Mouse (Mus musculus): ENCODE measurements at regions not wholly inside any gene's neighbourhood (a gene's known extent, or its start where the extent isn't known, plus 50 kb on each side); places are given as distances from the start of the nearest gene placed in this dataset.

DNA sequence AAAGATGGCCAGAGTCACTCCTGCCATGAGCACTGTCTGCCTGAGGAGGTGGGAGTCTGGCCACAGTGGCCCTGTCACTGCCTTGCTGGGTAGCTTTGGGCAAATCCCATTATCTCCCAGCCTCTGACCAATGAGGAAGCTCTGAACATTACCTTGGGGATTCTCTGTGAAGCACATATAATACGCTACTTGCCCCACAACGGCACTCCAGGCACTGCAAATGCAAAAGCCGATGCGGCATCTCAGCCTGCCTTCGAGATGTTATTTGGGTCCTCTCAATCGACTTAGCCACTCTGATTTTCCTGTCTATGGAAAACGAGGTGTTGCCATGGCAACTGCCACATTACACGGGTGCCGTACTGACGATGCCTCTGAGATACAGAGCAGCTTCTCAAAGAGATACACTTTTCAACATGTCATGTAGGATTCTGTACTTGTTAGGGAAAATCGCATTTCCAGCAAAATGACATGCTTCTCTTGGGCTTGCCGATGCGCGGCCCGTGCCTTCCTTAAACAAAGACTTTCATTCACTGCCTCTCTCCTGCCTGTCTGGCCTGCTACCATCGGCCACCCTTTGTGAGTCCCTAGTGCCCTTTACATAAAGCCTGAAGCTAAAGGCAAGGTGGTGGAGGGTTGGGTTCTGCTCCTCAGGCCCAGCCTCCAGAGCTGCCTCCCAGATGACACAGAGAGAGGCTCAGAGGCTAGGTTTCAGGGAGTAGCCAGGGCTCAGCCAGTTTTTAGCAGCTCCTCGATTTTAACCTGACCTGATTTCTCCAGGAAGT, 355.0 kb downstream of the Rps24 start:
- no peak overlapping the region for H3K27ac ChIP-seq (ENCODE audit: low read length)
- WGBS: 59% methylated on average over 17 of the region's 17 CpGs

DNA sequence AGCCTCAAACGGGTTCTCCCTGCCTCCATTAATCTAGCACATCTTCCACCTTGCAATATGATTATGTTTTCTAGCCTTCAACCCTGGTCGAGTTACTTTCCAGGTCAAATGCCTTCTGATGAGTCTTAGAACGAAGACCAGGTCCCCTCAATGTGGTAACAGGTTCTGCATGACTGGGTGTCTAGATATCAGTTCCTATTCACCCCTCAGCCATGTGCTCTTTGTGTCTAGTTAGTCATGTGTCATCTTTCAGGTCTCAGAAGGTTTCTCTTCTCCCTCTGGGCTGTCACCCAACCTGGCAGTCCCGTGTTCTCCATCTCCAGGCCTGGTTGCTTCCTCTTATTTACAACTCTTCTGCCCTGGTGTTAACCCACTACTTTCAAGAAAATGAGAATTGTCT, 356.7 kb downstream of the Rps24 start:
- Histone ChIP-seq H3K4me1 (ENCODE audit: control insufficient read depth, insufficient read depth, low read length) (no peaks in the 10 kb centered on the region), H3K27me3 (replicated peaks; ENCODE audit: control insufficient read depth, insufficient read depth, low read length) (no peaks in the 10 kb centered on the region), H3K9ac (ENCODE audit: low read depth, low read length) (no peak overlapping the region), H3K4me3 (ENCODE audit: low read length) (no peak overlapping the region), H3K27ac (ENCODE audit: low read length) (no peak overlapping the region), H3K36me3 (ENCODE audit: control insufficient read depth, insufficient read depth, low read length) (no peaks in the 10 kb centered on the region), H3K4me2 (ENCODE audit: low read depth, low read length) (no peak overlapping the region), H3K9me3 (ENCODE audit: control insufficient read depth, low read length) (no peaks in the 10 kb centered on the region)
- 58% methylated on average over 4 of the region's 4 CpGs for WGBS
- ATAC-seq: no peak

More for the DNA sequence above, 355.0 kb downstream of the Rps24 start:
- H3K9ac ChIP-seq (ENCODE audit: low read depth, low read length): no peak overlapping the region
- no peaks in the 10 kb centered on the region for H3K9me3 ChIP-seq (ENCODE audit: control insufficient read depth, low read length)
- H3K4me1 ChIP-seq (ENCODE audit: control insufficient read depth, insufficient read depth, low read length): no peaks in the 10 kb centered on the region
- no peak for ATAC-seq
- no peak overlapping the region for H3K4me3 ChIP-seq (ENCODE audit: low read length)
- H3K27me3 ChIP-seq (replicated peaks; ENCODE audit: control insufficient read depth, insufficient read depth, low read length): no peaks in the 10 kb centered on the region
- no peaks in the 10 kb centered on the region for H3K36me3 ChIP-seq (ENCODE audit: control insufficient read depth, insufficient read depth, low read length)
- no peak overlapping the region for H3K4me2 ChIP-seq (ENCODE audit: low read depth, low read length)

DNA sequence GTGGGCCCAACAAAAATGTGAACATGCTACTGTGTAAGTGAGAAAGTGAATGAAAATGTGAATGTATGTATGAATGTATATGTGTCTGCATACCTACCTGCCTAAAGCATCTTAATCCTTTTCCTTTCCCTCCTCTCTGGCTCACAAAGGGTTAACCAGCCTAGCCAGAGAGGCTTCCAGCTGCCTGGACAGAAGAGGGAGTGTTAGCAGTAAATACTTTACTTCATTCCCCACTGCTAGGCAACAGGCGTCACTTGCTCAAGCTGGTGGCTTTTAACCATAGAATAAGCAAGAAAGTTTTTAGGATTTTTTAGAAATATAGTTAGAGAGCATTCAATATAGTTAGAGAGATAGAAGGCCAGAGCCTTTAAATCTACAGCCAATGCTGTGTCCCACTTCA, 363.6 kb downstream of the Rps24 start:
- no peaks in the 10 kb centered on the region for H3K9me3 ChIP-seq (ENCODE audit: control insufficient read depth, low read length)
- no peak for ATAC-seq
- peaks cover 5% of the 10 kb centered on the region; the same call in 1 of the 2 replicates for H3K4me1 ChIP-seq (ENCODE audit: control insufficient read depth, insufficient read depth, low read length)
- no peak overlapping the region for H3K9ac ChIP-seq (ENCODE audit: low read depth, low read length)
- no peak overlapping the region for H3K4me2 ChIP-seq (ENCODE audit: low read depth, low read length)
- no peak overlapping the region for H3K4me3 ChIP-seq (ENCODE audit: low read length)
- 8% methylated on average over 1 of the region's 1 CpGs for WGBS
- no peaks in the 10 kb centered on the region for H3K27me3 ChIP-seq (replicated peaks; ENCODE audit: control insufficient read depth, insufficient read depth, low read length)
- no peak overlapping the region for H3K27ac ChIP-seq (ENCODE audit: low read length)
- no peaks in the 10 kb centered on the region for H3K36me3 ChIP-seq (ENCODE audit: control insufficient read depth, insufficient read depth, low read length)

DNA sequence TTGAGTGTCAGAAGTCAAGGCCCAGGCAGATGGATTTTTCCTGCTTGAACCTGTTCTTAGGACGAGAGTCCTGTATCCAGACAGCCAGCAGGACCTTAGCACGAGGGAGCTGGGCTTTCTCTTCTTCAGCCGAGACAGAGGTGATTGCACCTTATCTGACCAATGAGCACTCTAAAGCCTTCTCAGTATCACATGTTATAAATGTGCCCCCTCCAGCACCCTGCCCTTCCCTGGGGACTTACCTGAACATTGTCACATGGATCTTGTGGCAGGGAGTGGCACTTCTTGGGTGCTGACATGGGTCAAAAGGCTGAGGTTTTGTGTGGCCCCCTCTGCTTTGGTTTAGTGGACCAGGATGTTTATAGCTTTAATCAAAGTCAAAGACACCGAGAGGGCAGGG, 367.5 kb downstream of the Rps24 start:
- Histone ChIP-seq H3K36me3 (ENCODE audit: control insufficient read depth, insufficient read depth, low read length) (no peaks in the 10 kb centered on the region), H3K9me3 (ENCODE audit: control insufficient read depth, low read length) (no peaks in the 10 kb centered on the region), H3K4me3 (ENCODE audit: low read length) (no peak overlapping the region), H3K4me1 (ENCODE audit: control insufficient read depth, insufficient read depth, low read length) (peaks cover 5% of the 10 kb centered on the region; the same call in 1 of the 2 replicates), H3K4me2 (ENCODE audit: low read depth, low read length) (no peak overlapping the region), H3K9ac (ENCODE audit: low read depth, low read length) (no peak overlapping the region), H3K27me3 (replicated peaks; ENCODE audit: control insufficient read depth, insufficient read depth, low read length) (no peaks in the 10 kb centered on the region), H3K27ac (ENCODE audit: low read length) (no peak overlapping the region)
- ATAC-seq: peak; percentile 83
- WGBS: 32% methylated on average over 4 of the region's 4 CpGs

DNA sequence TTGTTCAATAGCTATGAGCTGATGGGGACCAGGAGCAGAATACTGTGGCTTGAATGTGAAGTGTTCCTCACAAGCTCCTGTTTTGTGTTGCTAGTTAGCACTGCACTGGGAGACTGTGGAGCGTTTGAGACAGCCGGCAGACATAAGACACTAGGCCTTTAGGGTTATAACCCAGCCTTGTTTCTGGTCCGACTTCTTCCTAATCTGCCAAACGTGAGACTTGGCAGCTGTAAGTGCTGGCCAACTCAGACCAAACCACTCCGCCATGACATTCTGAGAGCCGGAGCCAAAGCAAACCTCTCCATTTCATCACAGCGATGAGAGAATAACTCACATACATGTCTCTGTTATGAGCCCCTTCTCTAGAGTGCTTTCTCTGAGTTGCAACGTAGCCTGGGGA, 375.2 kb downstream of the Rps24 start:
- Histone ChIP-seq H3K9me3 (ENCODE audit: control insufficient read depth, low read length) (no peaks in the 10 kb centered on the region), H3K36me3 (ENCODE audit: control insufficient read depth, insufficient read depth, low read length) (no peaks in the 10 kb centered on the region), H3K9ac (ENCODE audit: low read depth, low read length) (no peak overlapping the region), H3K4me3 (ENCODE audit: low read length) (no peak overlapping the region), H3K27ac (ENCODE audit: low read length) (no peak overlapping the region), H3K4me2 (ENCODE audit: low read depth, low read length) (no peak overlapping the region), H3K4me1 (ENCODE audit: control insufficient read depth, insufficient read depth, low read length) (no peaks in the 10 kb centered on the region), H3K27me3 (replicated peaks; ENCODE audit: control insufficient read depth, insufficient read depth, low read length) (no peaks in the 10 kb centered on the region)
- no peak for ATAC-seq
- WGBS: 68% methylated on average over 8 of the region's 8 CpGs

DNA sequence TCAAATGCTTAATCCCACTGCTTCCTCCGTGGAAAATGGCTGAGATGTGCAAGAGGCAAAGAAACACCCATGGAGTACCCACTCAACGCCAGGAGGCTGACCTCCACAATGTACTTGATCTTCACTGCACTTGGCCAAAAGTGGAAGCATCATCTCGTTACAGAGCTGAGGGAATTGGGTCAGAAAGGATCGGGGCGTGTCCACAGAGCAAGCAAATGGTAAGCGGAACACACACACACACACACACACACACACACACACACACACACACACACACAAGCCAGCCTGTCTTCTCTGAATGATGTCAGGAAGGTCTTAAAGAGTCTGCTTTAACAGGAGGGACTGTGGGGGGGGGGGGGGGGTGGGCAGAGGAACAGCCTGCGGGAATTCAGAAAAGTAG, 375.7 kb downstream of the Rps24 start:
- 62% methylated on average over 7 of the region's 7 CpGs for WGBS
- H3K9ac ChIP-seq (ENCODE audit: low read depth, low read length): no peak overlapping the region
- H3K9me3 ChIP-seq (ENCODE audit: control insufficient read depth, low read length): no peaks in the 10 kb centered on the region
- H3K4me1 ChIP-seq (ENCODE audit: control insufficient read depth, insufficient read depth, low read length): no peaks in the 10 kb centered on the region
- no peaks in the 10 kb centered on the region for H3K36me3 ChIP-seq (ENCODE audit: control insufficient read depth, insufficient read depth, low read length)
- no peak overlapping the region for H3K27ac ChIP-seq (ENCODE audit: low read length)
- ATAC-seq: no peak
- no peak overlapping the region for H3K4me2 ChIP-seq (ENCODE audit: low read depth, low read length)
- H3K27me3 ChIP-seq (replicated peaks; ENCODE audit: control insufficient read depth, insufficient read depth, low read length): no peaks in the 10 kb centered on the region
- no peak overlapping the region for H3K4me3 ChIP-seq (ENCODE audit: low read length)

DNA sequence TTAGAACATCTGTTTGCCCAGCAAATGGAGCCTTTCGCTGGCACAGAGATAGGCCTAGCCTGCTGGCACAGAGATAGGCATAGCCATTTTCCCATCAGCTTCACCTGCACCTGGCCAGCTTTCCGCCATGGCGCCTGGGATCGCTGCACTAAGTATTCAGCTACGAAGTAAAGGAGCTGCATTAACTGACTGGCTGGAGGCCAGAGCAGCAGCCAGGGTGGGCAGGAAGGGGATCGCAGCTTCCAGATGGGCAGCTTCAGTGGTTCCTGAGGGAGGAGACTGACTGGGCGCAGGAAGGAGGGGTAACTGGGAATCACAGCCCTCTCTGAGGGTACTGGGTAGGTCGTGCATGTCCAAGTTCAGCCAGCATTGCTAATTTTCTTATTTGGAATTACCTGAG, 376.2 kb downstream of the Rps24 start:
- ATAC-seq: no peak
- H3K36me3 ChIP-seq (ENCODE audit: control insufficient read depth, insufficient read depth, low read length): no peaks in the 10 kb centered on the region
- no peak overlapping the region for H3K27ac ChIP-seq (ENCODE audit: low read length)
- no peaks in the 10 kb centered on the region for H3K27me3 ChIP-seq (replicated peaks; ENCODE audit: control insufficient read depth, insufficient read depth, low read length)
- no peak overlapping the region for H3K4me3 ChIP-seq (ENCODE audit: low read length)
- H3K4me1 ChIP-seq (ENCODE audit: control insufficient read depth, insufficient read depth, low read length): no peaks in the 10 kb centered on the region
- no peaks in the 10 kb centered on the region for H3K9me3 ChIP-seq (ENCODE audit: control insufficient read depth, low read length)
- 69% methylated on average over 8 of the region's 8 CpGs for WGBS
- no peak overlapping the region for H3K9ac ChIP-seq (ENCODE audit: low read depth, low read length)
- no peak overlapping the region for H3K4me2 ChIP-seq (ENCODE audit: low read depth, low read length)

DNA sequence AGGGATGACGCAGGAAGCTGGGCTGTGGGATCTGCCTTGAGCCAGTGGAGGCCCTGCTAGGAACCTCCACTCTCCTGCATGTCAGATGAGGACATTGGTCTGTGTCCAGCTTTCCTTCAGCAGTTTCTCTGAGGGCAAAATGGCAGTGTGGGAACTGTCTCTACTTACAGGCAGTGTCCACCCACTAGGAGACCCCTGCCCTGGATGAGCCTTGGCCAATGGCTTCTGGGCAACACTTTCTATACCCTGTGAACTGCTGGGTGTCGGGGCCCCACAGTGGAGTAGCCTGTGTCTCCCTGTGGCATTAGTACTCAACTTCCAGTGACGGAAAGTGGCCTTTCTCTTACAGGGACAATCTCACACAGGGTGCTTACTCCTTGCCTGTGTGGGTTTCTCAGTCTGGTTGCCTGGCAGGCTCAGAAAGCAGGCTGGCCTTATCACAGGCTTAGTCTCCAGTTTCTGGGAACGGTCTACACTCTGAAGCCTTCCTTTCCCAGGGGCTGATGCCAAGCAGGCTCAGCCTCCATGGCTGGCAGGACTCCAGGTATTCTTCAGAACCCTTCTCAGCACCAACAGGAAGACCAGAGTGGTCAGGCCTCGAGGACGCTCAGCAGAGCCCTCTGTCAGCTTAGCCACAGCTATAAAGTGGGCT, 378.8 kb downstream of the Rps24 start:
- Histone ChIP-seq H3K36me3 (ENCODE audit: control insufficient read depth, insufficient read depth, low read length) (no peaks in the 10 kb centered on the region), H3K27me3 (replicated peaks; ENCODE audit: control insufficient read depth, insufficient read depth, low read length) (no peaks in the 10 kb centered on the region), H3K4me2 (ENCODE audit: low read depth, low read length) (no peak overlapping the region), H3K27ac (ENCODE audit: low read length) (no peak overlapping the region), H3K4me3 (ENCODE audit: low read length) (no peak overlapping the region), H3K4me1 (ENCODE audit: control insufficient read depth, insufficient read depth, low read length) (no peaks in the 10 kb centered on the region), H3K9ac (ENCODE audit: low read depth, low read length) (no peak overlapping the region), H3K9me3 (ENCODE audit: control insufficient read depth, low read length) (no peaks in the 10 kb centered on the region)
- no peak for ATAC-seq
- 74% methylated on average over 6 of the region's 6 CpGs for WGBS

DNA sequence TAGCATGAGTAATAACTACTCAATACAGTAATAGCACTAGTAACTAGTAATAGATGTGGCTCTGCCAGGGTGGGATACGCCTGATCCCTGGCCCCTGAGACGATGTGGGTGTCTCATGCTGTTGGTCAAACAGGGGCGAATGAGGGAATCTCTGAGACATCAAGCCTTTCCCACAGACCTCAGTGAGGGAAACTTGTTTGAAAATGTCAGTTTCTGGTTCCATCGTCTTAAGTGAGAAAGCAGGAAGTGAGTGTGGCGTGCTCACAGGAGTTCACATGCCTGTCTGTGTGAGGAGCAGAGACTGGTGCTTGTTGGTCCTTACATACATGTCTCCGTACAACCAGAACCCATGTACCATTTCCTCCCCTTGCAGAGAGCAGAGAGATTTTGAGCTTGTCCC, 380.9 kb downstream of the Rps24 start:
- no peak for ATAC-seq

More for the DNA sequence above, 380.9 kb downstream of the Rps24 start:
- no peak overlapping the region for H3K4me2 ChIP-seq (ENCODE audit: low read depth, low read length)
- no peaks in the 10 kb centered on the region for H3K9me3 ChIP-seq (ENCODE audit: control insufficient read depth, low read length)
- H3K4me3 ChIP-seq (ENCODE audit: low read length): no peak overlapping the region
- H3K4me1 ChIP-seq (ENCODE audit: control insufficient read depth, insufficient read depth, low read length): no peaks in the 10 kb centered on the region; the same call in 1 of the 2 replicates
- H3K36me3 ChIP-seq (ENCODE audit: control insufficient read depth, insufficient read depth, low read length): no peaks in the 10 kb centered on the region
- H3K27me3 ChIP-seq (replicated peaks; ENCODE audit: control insufficient read depth, insufficient read depth, low read length): no peaks in the 10 kb centered on the region
- H3K9ac ChIP-seq (ENCODE audit: low read depth, low read length): no peak overlapping the region
- 81% methylated on average over 6 of the region's 6 CpGs for WGBS
- H3K27ac ChIP-seq (ENCODE audit: low read length): no peak overlapping the region

Measured in intestine, embryonic 16.5 days (tissue).